Mouse (Mus musculus): ENCODE measurements around the gene Cacna2d2. TPM values are rescaled to one million over a fixed set of nuclear protein-coding genes. Genes with fewer than 3 reads are reported as not detected.

Gene Cacna2d2
- polyA plus RNA-seq, 1 experiment from 2014 or later: 0.15 TPM

GRCm38 (mm10) chr9:107550491-107551116 lies 151.2 kb downstream of the Cacna2d2 start:
- Histone ChIP-seq H3K27ac (replicated peaks) (peak overlapping the region; percentile 69; the same call in 1 of the 2 replicates), H3K4me3 (ENCODE audit: low read depth, low read length) (peak overlapping the region; percentile 46; the same call in 1 of the 2 replicates), H3K36me3 (ENCODE audit: control insufficient read depth, insufficient read depth, low read length) (no peaks in the 10 kb centered on the region), H3K9me3 (ENCODE audit: control insufficient read depth, low read length) (no peaks in the 10 kb centered on the region), H3K9ac (ENCODE audit: low read length) (peak overlapping the region; percentile 59; the same call in 1 of the 2 replicates), H3K4me1 (replicated peaks; ENCODE audit: control insufficient read depth, insufficient read depth) (peaks cover 16% of the 10 kb centered on the region), H3K4me2 (replicated peaks; ENCODE audit: low read depth) (peak overlapping the region; percentile 78), H3K27me3 (ENCODE audit: control insufficient read depth, insufficient read depth, low read length) (no peaks in the 10 kb centered on the region)
- ATAC-seq (ENCODE audit: low FRiP score, low TSS enrichment): peak; percentile 5; the same call in 1 of the 2 replicates
- peak; percentile 72 for DNase-seq (ENCODE audit: low spot score)
- WGBS: 44% methylated on average over 23 of the region's 23 CpGs
- TF ChIP-seq EP300 (optimal IDR thresholded peaks at IDR 0.05): no peak

DNA sequence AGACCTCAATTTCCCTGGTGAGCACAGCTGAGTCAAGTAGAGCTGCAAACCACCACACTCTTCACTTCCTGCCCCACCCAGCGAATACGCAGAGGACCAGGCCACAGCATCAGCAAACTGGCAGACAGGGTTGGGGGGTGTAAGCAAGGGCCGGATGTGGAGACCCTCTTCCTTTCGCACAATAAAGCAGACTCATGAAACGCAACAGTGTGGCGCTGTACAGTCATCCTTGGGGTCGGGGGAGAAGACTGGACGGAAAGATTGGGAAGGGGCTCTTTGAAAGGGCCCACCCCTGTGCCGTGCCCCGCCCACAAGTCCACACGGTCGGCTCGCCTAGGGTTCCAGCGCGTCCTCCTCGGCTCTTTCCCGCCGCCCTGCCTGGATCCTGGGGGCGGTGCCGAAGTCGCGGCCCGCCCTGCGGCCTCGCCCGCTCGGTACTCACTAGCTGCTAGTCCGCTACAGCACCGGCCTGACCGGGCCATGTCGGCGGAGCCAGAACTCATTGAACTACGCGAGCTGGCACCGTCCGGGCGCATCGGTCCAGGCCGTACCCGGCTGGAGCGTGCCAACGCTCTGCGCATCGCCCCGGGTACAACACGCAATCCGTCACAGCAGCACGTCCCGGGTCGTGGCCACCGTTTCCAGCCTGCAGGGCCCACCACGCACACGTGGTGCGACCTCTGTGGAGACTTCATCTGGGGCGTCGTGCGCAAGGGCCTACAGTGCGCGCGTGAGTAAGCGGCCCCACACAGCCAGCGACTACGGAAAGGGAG lies 151.9 kb downstream of the Cacna2d2 start, which contains the start of gene Rassf1:
Rassf1 (plus strand) TSS at position 439 of the 773 bp plus-strand sequence.
- Histone ChIP-seq H3K4me1 (replicated peaks; ENCODE audit: control insufficient read depth, insufficient read depth) (peaks cover 19% of the 10 kb centered on the region), H3K4me2 (replicated peaks; ENCODE audit: low read depth) (peak within 1 kb of the TSS; percentile 78), H3K9me3 (ENCODE audit: control insufficient read depth, low read length) (no peaks in the 10 kb centered on the region), H3K9ac (ENCODE audit: low read length) (peak within 1 kb of the TSS; percentile 59), H3K36me3 (ENCODE audit: control insufficient read depth, insufficient read depth, low read length) (no peaks in the 10 kb centered on the region), H3K27me3 (ENCODE audit: control insufficient read depth, insufficient read depth, low read length) (no peaks in the 10 kb centered on the region), H3K27ac (replicated peaks) (peak within 1 kb of the TSS; percentile 69), H3K4me3 (ENCODE audit: low read depth, low read length) (peak within 1 kb of the TSS; percentile 46)
- WGBS: 2% methylated on average over 62 of the region's 63 CpGs
- ATAC-seq (ENCODE audit: low FRiP score, low TSS enrichment) (peak; percentile 43), DNase-seq (ENCODE audit: low spot score) (peak; percentile 80)
- TF ChIP-seq CTCF (IDR thresholded peaks at IDR 0.05; ENCODE audit: low read depth) (no peak), EP300 (optimal IDR thresholded peaks at IDR 0.05) (no peak)

- no peaks in the 10 kb centered on the region for H3K27me3 ChIP-seq (ENCODE audit: control insufficient read depth, insufficient read depth, low read length)
- ATAC-seq (ENCODE audit: low FRiP score, low TSS enrichment) (no peak), DNase-seq (ENCODE audit: low spot score) (no peak)
- H3K4me2 ChIP-seq (replicated peaks; ENCODE audit: low read depth): peak overlapping the region; percentile 78
- H3K9ac ChIP-seq (ENCODE audit: low read length): peak overlapping the region; percentile 59
- H3K4me1 ChIP-seq (replicated peaks; ENCODE audit: control insufficient read depth, insufficient read depth): peaks cover 24% of the 10 kb centered on the region
- H3K4me3 ChIP-seq (ENCODE audit: low read depth, low read length): peak overlapping the region; percentile 46
- H3K9me3 ChIP-seq (ENCODE audit: control insufficient read depth, low read length): no peaks in the 10 kb centered on the region
- 11% methylated on average over 8 of the region's 8 CpGs for WGBS
- H3K27ac ChIP-seq (replicated peaks): peak overlapping the region; percentile 69
- TF ChIP-seq EP300 (optimal IDR thresholded peaks at IDR 0.05): no peak
- no peaks in the 10 kb centered on the region for H3K36me3 ChIP-seq (ENCODE audit: control insufficient read depth, insufficient read depth, low read length)
Measured at GRCm38 (mm10) chr9:107551890-107552355, 152.5 kb downstream of the Cacna2d2 start.

DNA sequence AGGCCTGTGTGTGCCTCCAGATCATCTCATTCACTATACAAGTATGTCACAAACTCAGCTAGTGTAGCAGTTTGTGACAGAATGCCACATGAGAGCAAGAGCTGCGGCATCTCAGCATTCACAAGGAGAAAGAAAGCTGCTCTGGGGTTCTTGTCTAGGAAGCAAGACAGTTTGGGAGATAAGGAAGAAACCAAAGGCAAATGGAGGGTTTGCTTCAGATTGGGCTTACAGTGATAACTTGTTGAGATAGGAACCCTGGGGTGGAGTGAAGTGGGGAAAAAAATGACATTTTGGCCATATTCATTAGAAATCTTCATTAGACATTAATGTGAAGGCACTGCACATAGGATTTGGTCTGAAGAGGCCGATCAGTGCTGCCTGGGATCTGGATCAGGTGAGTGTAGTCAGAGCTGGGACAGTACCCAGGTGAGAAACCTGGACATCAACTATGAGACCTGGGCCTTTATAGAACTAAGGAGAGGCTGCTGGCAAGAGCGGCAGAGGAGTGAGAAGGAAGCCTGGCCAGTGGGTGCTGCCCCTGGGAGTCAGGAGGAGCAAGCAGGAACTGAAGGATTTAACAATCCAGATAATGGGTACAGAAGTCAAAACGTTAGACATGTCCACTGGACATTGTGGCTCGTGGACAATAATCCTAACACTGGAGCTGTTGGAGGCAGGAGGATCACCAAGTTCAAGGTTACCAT lies 153.4 kb downstream of the Cacna2d2 start:
- Histone ChIP-seq H3K27ac (replicated peaks) (peak overlapping the region; percentile 69; the same call in 1 of the 2 replicates), H3K4me2 (replicated peaks; ENCODE audit: low read depth) (peak overlapping the region; percentile 78; the same call in 1 of the 2 replicates), H3K4me3 (ENCODE audit: low read depth, low read length) (no peak overlapping the region), H3K36me3 (ENCODE audit: control insufficient read depth, insufficient read depth, low read length) (peaks cover 7% of the 10 kb centered on the region), H3K9ac (ENCODE audit: low read length) (no peak overlapping the region), H3K9me3 (ENCODE audit: control insufficient read depth, low read length) (no peaks in the 10 kb centered on the region), H3K27me3 (ENCODE audit: control insufficient read depth, insufficient read depth, low read length) (no peaks in the 10 kb centered on the region), H3K4me1 (replicated peaks; ENCODE audit: control insufficient read depth, insufficient read depth) (peaks cover 22% of the 10 kb centered on the region)
- no peak for TF ChIP-seq EP300 (optimal IDR thresholded peaks at IDR 0.05)
- no peak for TF ChIP-seq CTCF (IDR thresholded peaks at IDR 0.05; ENCODE audit: low read depth)
- WGBS: 73% methylated on average over 5 of the region's 5 CpGs
- DNase-seq (ENCODE audit: low spot score) (no peak), ATAC-seq (ENCODE audit: low FRiP score, low TSS enrichment) (no peak)

- peak; percentile 33; the same call in 1 of the 2 replicates for ATAC-seq (ENCODE audit: low FRiP score, low TSS enrichment)
- WGBS: 7% methylated on average over 37 of the region's 37 CpGs
- peaks cover 22% of the 10 kb centered on the region for H3K4me1 ChIP-seq (replicated peaks; ENCODE audit: control insufficient read depth, insufficient read depth)
Measured at GRCm38 (mm10) chr9:107553541-107554318, 154.3 kb downstream of the Cacna2d2 start.

More at GRCm38 (mm10) chr9:107553541-107554318, 154.3 kb downstream of the Cacna2d2 start:
- Histone ChIP-seq H3K27me3 (ENCODE audit: control insufficient read depth, insufficient read depth, low read length) (no peaks in the 10 kb centered on the region), H3K9ac (ENCODE audit: low read length) (peak overlapping the region; percentile 58), H3K9me3 (ENCODE audit: control insufficient read depth, low read length) (no peaks in the 10 kb centered on the region), H3K4me3 (ENCODE audit: low read depth, low read length) (peak overlapping the region; percentile 69), H3K4me2 (replicated peaks; ENCODE audit: low read depth) (peak overlapping the region; percentile 83), H3K27ac (replicated peaks) (peak overlapping the region; percentile 78), H3K36me3 (ENCODE audit: control insufficient read depth, insufficient read depth, low read length) (peaks cover 16% of the 10 kb centered on the region)
- TF ChIP-seq EP300 (optimal IDR thresholded peaks at IDR 0.05) (no peak), CTCF (IDR thresholded peaks at IDR 0.05; ENCODE audit: low read depth) (no peak)
- no peak for DNase-seq (ENCODE audit: low spot score)

All from stomach, postnatal 0 days (tissue).